Mouse (Mus musculus): ENCODE data around the gene Snta1. TPM values are rescaled to one million over a fixed set of nuclear protein-coding genes. Genes with fewer than 3 reads are reported as not detected.

Snta1 gene
- total and polyA plus RNA-seq, 2 experiments from 2014 or later: 66.9 to 139 TPM

GRCm38 (mm10) chr2:154379103-154379502 is 28.8 kb downstream of the Snta1 start:
- 81% methylated on average over 7 of the region's 7 CpGs for WGBS
- Histone ChIP-seq H3K9ac (replicated peaks; ENCODE audit: low read depth, low read length) (no peak overlapping the region), H3K27ac (ENCODE audit: low read depth) (no peak overlapping the region), H3K4me3 (ENCODE audit: low read depth, low read length) (no peak overlapping the region), H3K36me3 (replicated peaks; ENCODE audit: control insufficient read depth, insufficient read depth, low read length) (peaks cover 40% of the 10 kb centered on the region), H3K4me1 (ENCODE audit: control insufficient read depth, insufficient read depth) (peaks cover 9% of the 10 kb centered on the region), H3K27me3 (ENCODE audit: control insufficient read depth, insufficient read depth, low read length) (no peaks in the 10 kb centered on the region), H3K9me3 (replicated peaks; ENCODE audit: control insufficient read depth, low read length) (no peaks in the 10 kb centered on the region), H3K4me2 (ENCODE audit: low read depth, low read length) (no peak overlapping the region)
- ATAC-seq (ENCODE audit: insufficient read depth, low read depth) (no peak), DNase-seq (ENCODE audit: low spot score) (no peak)
- no peak for TF ChIP-seq EP300 (IDR thresholded peaks at IDR 0.05; ENCODE audit: low read depth)
- no peak for TF ChIP-seq CTCF (IDR thresholded peaks at IDR 0.05; ENCODE audit: low read depth)

- Histone ChIP-seq H3K4me2 (ENCODE audit: low read depth, low read length) (0 out of 2 replicates have a peak overlapping the region, but pooled peaks have one; percentile 3), H3K36me3 (replicated peaks; ENCODE audit: control insufficient read depth, insufficient read depth, low read length) (peaks cover 36% of the 10 kb centered on the region), H3K9ac (replicated peaks; ENCODE audit: low read depth, low read length) (0 out of 2 replicates have a peak overlapping the region, but pooled peaks have one; percentile 21), H3K4me3 (ENCODE audit: low read depth, low read length) (no peak overlapping the region), H3K27me3 (ENCODE audit: control insufficient read depth, insufficient read depth, low read length) (no peaks in the 10 kb centered on the region), H3K9me3 (replicated peaks; ENCODE audit: control insufficient read depth, low read length) (no peaks in the 10 kb centered on the region), H3K4me1 (ENCODE audit: control insufficient read depth, insufficient read depth) (peaks cover 14% of the 10 kb centered on the region), H3K27ac (ENCODE audit: low read depth) (peak overlapping the region; percentile 94)
- TF ChIP-seq CTCF (IDR thresholded peaks at IDR 0.05; ENCODE audit: low read depth) (no peak), EP300 (IDR thresholded peaks at IDR 0.05; ENCODE audit: low read depth) (no peak)
- DNase-seq (ENCODE audit: low spot score) (peak; percentile 85), ATAC-seq (ENCODE audit: insufficient read depth, low read depth) (peak; percentile 85)
- WGBS: 51% methylated on average over 6 of the region's 6 CpGs
Observed at GRCm38 (mm10) chr2:154374807-154375601, 32.9 kb downstream of the Snta1 start.

GRCm38 (mm10) chr2:154373961-154374632 is 33.8 kb downstream of the Snta1 start:
- DNase-seq (ENCODE audit: low spot score) (peak; percentile 69), ATAC-seq (ENCODE audit: insufficient read depth, low read depth) (no peak)
- no peak overlapping the region for H3K4me2 ChIP-seq (ENCODE audit: low read depth, low read length)
- H3K9ac ChIP-seq (replicated peaks; ENCODE audit: low read depth, low read length): 0 out of 2 replicates have a peak overlapping the region, but pooled peaks have one; percentile 21
- peaks cover 14% of the 10 kb centered on the region for H3K4me1 ChIP-seq (ENCODE audit: control insufficient read depth, insufficient read depth)
- no peak overlapping the region for H3K4me3 ChIP-seq (ENCODE audit: low read depth, low read length)
- no peak for TF ChIP-seq EP300 (IDR thresholded peaks at IDR 0.05; ENCODE audit: low read depth)
- peak; percentile 59 for TF ChIP-seq CTCF (IDR thresholded peaks at IDR 0.05; ENCODE audit: low read depth)
- H3K9me3 ChIP-seq (replicated peaks; ENCODE audit: control insufficient read depth, low read length): no peaks in the 10 kb centered on the region
- H3K36me3 ChIP-seq (replicated peaks; ENCODE audit: control insufficient read depth, insufficient read depth, low read length): peaks cover 41% of the 10 kb centered on the region
- WGBS: 58% methylated on average over 6 of the region's 6 CpGs
- no peaks in the 10 kb centered on the region for H3K27me3 ChIP-seq (ENCODE audit: control insufficient read depth, insufficient read depth, low read length)
- H3K27ac ChIP-seq (ENCODE audit: low read depth): peak overlapping the region; percentile 94

- peaks cover 41% of the 10 kb centered on the region for H3K36me3 ChIP-seq (replicated peaks; ENCODE audit: control insufficient read depth, insufficient read depth, low read length)
Observed at GRCm38 (mm10) chr2:154372842-154373500, 34.9 kb downstream of the Snta1 start, which contains the start of gene Cdk5rap1. Gene Cdk5rap1 (minus strand): TSS chr2:154373010.

GRCm38 (mm10) chr2:154372151-154372829 is 35.6 kb downstream of the Snta1 start:
- Histone ChIP-seq H3K4me2 (ENCODE audit: low read depth, low read length) (peak overlapping the region; percentile 82), H3K36me3 (replicated peaks; ENCODE audit: control insufficient read depth, insufficient read depth, low read length) (peaks cover 42% of the 10 kb centered on the region), H3K27ac (ENCODE audit: low read depth) (peak overlapping the region; percentile 97), H3K4me3 (ENCODE audit: low read depth, low read length) (peak overlapping the region; percentile 83), H3K4me1 (ENCODE audit: control insufficient read depth, insufficient read depth) (peaks cover 14% of the 10 kb centered on the region), H3K9me3 (replicated peaks; ENCODE audit: control insufficient read depth, low read length) (no peaks in the 10 kb centered on the region), H3K9ac (replicated peaks; ENCODE audit: low read depth, low read length) (peak overlapping the region; percentile 94), H3K27me3 (ENCODE audit: control insufficient read depth, insufficient read depth, low read length) (no peaks in the 10 kb centered on the region)
- peak; percentile 89 for DNase-seq (ENCODE audit: low spot score)
- ATAC-seq (ENCODE audit: insufficient read depth, low read depth): peak; percentile 83
- WGBS: under 1% methylated on average over 42 of the region's 42 CpGs
- TF ChIP-seq CTCF (IDR thresholded peaks at IDR 0.05; ENCODE audit: low read depth) (no peak; the same call in 1 of the 2 replicates), EP300 (IDR thresholded peaks at IDR 0.05; ENCODE audit: low read depth) (no peak)

More at GRCm38 (mm10) chr2:154372842-154373500, 34.9 kb downstream of the Snta1 start, which contains the start of gene Cdk5rap1:
- ATAC-seq (ENCODE audit: insufficient read depth, low read depth) (no peak), DNase-seq (ENCODE audit: low spot score) (no peak)
- H3K9ac ChIP-seq (replicated peaks; ENCODE audit: low read depth, low read length): peak within 1 kb of the TSS; percentile 94
- no peaks in the 10 kb centered on the region for H3K27me3 ChIP-seq (ENCODE audit: control insufficient read depth, insufficient read depth, low read length)
- H3K4me3 ChIP-seq (ENCODE audit: low read depth, low read length): peak within 1 kb of the TSS; percentile 83
- H3K4me2 ChIP-seq (ENCODE audit: low read depth, low read length): peak within 1 kb of the TSS; percentile 82
- no peaks in the 10 kb centered on the region for H3K9me3 ChIP-seq (replicated peaks; ENCODE audit: control insufficient read depth, low read length)
- peaks cover 14% of the 10 kb centered on the region for H3K4me1 ChIP-seq (ENCODE audit: control insufficient read depth, insufficient read depth)
- WGBS: 9% methylated on average over 9 of the region's 9 CpGs
- H3K27ac ChIP-seq (ENCODE audit: low read depth): peak within 1 kb of the TSS; percentile 97
- TF ChIP-seq CTCF (IDR thresholded peaks at IDR 0.05; ENCODE audit: low read depth) (no peak; the same call in 1 of the 2 replicates), EP300 (IDR thresholded peaks at IDR 0.05; ENCODE audit: low read depth) (no peak)

All from heart, postnatal 0 days (tissue).